In genomic region chr11:82959613-82960012, GRCm38 (mm10) we compare ENCODE assay signal across 8 mouse cellular contexts. TPM values are rescaled to one million over a fixed set of nuclear protein-coding genes. Genes with fewer than 3 reads are reported as not detected.
A peak's percentile ranks its signal among the peaks of the same experiment; 100 is the strongest.
DNase-seq lines count a peak whose midpoint lies in the region; ATAC-seq and TF ChIP-seq lines count a peak whose summit lies in the region.

No protein-coding gene starts in this region.

- no peaks in the 10 kb centered on the region for H3K36me3 ChIP-seq in liver, postnatal 0 days (replicated peaks; ENCODE audit: insufficient read depth, low read length)

- no peak for TF ChIP-seq EP300 in liver, postnatal 0 days (IDR thresholded peaks at IDR 0.05; ENCODE audit: low read depth)

- H3K9ac ChIP-seq in liver, postnatal 0 days (replicated peaks), result no peak overlapping the region

- WGBS in liver, postnatal 0 days (ENCODE audit: insufficient replicate concordance), result 8% methylated on average over 4 of the region's 4 CpGs

- DNase-seq in cerebellum, adult 11 months, result peak; percentile 16
- no peak for DNase-seq in cerebellum, postnatal 4 days (ENCODE audit: low spot score in 2 of 2)
- no peak for DNase-seq in liver, postnatal 0 days
- DNase-seq in liver (no peak), adipocyte (ENCODE audit: low spot score) (peak; percentile 58)
- peak; percentile 75 for DNase-seq in heart, adult 8-10 months (ENCODE audit: low spot score)
- DNase-seq in lung, postnatal 25 days (ENCODE audit: low spot score), result peak; percentile 63
- DNase-seq in right cerebral cortex, postnatal 36 days (ENCODE audit: low spot score in 2 of 2), result no peak

- H3K27me3 ChIP-seq in liver, postnatal 0 days (ENCODE audit: insufficient read depth, low read length), result peaks cover 13% of the 10 kb centered on the region; the same call in 1 of the 2 replicates

- no peak for ATAC-seq in liver, postnatal 0 days

- H3K27ac ChIP-seq in liver, postnatal 0 days (ENCODE audit: low read depth), result no peak overlapping the region

- H3K9me3 ChIP-seq in liver, postnatal 0 days (ENCODE audit: low read length), result no peaks in the 10 kb centered on the region

- no peak overlapping the region for H3K4me3 ChIP-seq in liver, postnatal 0 days (ENCODE audit: low read depth, low read length)

- peak; percentile 84 for TF ChIP-seq CTCF in liver, postnatal 0 days (IDR thresholded peaks at IDR 0.05; ENCODE audit: low read depth)

- H3K4me2 ChIP-seq in liver, postnatal 0 days (ENCODE audit: low read depth, low read length), result no peak overlapping the region

- peaks cover 1% of the 10 kb centered on the region; the same call in 1 of the 2 replicates for H3K4me1 ChIP-seq in liver, postnatal 0 days (ENCODE audit: insufficient read depth)

RNA-seq across cellular contexts. Expression of gene Slfn5, which starts 8.5 kb away (rescaled TPM):
- polyA plus RNA-seq in liver, postnatal 0 days (2015; fragmentation: Nextera tagmentation; extraction: Ambion mirVana), result 4.5 and 5.1 TPM in 2 replicates
- 10 to 100 TPM; 43.9 to 65.9 (median 55.1) TPM for total RNA-seq in heart, adult 8-10 months (2022)

RNA-seq across cellular contexts. Expression of gene Slfn9, which starts 32.0 kb away (rescaled TPM):
- polyA plus RNA-seq in liver, postnatal 0 days (2015; fragmentation: Nextera tagmentation; extraction: Ambion mirVana), result 1.8 and 2.2 TPM in 2 replicates
- total RNA-seq in heart, adult 8-10 months (2022), result under 1 TPM; 0.56 to 0.72 (median 0.62) TPM

RNA-seq across cellular contexts. Expression of gene Unc45b, which starts 49.3 kb away (rescaled TPM):
- polyA plus RNA-seq in liver, postnatal 0 days (2015; fragmentation: Nextera tagmentation; extraction: Ambion mirVana), result 1.6 TPM in 2 replicates
- 100 to 1,000 TPM; 170 to 223 (median 177) TPM for total RNA-seq in heart, adult 8-10 months (2022)

RNA-seq across cellular contexts. Expression of gene Nle1, which starts 51.4 kb away (rescaled TPM):
- polyA plus RNA-seq in liver, postnatal 0 days (2015; fragmentation: Nextera tagmentation; extraction: Ambion mirVana), result 9.1 and 9.2 TPM in 2 replicates
- 10 to 100 TPM in 2 of 4 experiments, 1 to 10 TPM in 2; 7.0 to 13.0 (median 9.7) TPM for total RNA-seq in heart, adult 8-10 months (2022)

Comparison
In these comparisons a context has a peak if more than half of its experiments do, and no peak if none do; other contexts are left out.
1. DNase-seq: peak in cerebellum, adult 11 months (single experiment), adipocyte (single experiment), heart, adult 8-10 months (single experiment) and lung, postnatal 25 days (single experiment); none in cerebellum, postnatal 4 days (0 of 2), liver, postnatal 0 days (single experiment), liver (single experiment) and right cerebral cortex, postnatal 36 days (0 of 2).